9 mouse cellular contexts compared by ENCODE assay signal in genomic region chr7:100894057-100894832, GRCm38 (mm10). TPM values are rescaled to one million over a fixed set of nuclear protein-coding genes. Genes with fewer than 3 reads are reported as not detected.
A peak's percentile ranks its signal among the peaks of the same experiment; 100 is the strongest.
DNase-seq lines count a peak whose midpoint lies in the region; ATAC-seq and TF ChIP-seq lines count a peak whose summit lies in the region.
"Had no signal": no experiment of that assay in that cellular context is flagged by ENCODE, and none has a peak within 500 bp of the region (broad histone marks: within the 10 kb centered on the region; RNA-seq: fewer than 3 reads in every experiment).

No protein-coding gene starts in this region.

- H3K27ac ChIP-seq in layer of hippocampus, adult 2 months = peak overlapping the region; percentile 94
- no peak overlapping the region for H3K27ac ChIP-seq in small intestine, adult 2 months (ENCODE audit: insufficient read depth, low read depth, low read length)

- H3K9me3 ChIP-seq in megakaryocyte, embryonic 14.5 days = no peaks in the 10 kb centered on the region

- H3K4me1 ChIP-seq in lung, adult 2 months (ENCODE audit: control insufficient read depth, insufficient read depth, low read length) = peaks cover 2% of the 10 kb centered on the region
- H3K4me1 ChIP-seq in megakaryocyte, embryonic 14.5 days = peaks cover 8% of the 10 kb centered on the region
- 0 out of 2 replicates have a peak, but pooled peaks cover 3% of the 10 kb centered on the region for H3K4me1 ChIP-seq in small intestine, adult 2 months (ENCODE audit: control insufficient read depth, insufficient read depth, insufficient read length, low read length)

- no peaks in the 10 kb centered on the region for H3K36me3 ChIP-seq in megakaryocyte, embryonic 14.5 days (replicated peaks; ENCODE audit: low read length)
- no peaks in the 10 kb centered on the region for H3K36me3 ChIP-seq in small intestine, adult 2 months (ENCODE audit: control insufficient read depth, insufficient read depth, low read length)

- ATAC-seq in erythroid progenitor cell, adult 5-6 weeks (replicated peaks; ENCODE audit: low FRiP score, poor library complexity, severe bottlenecking) = no peak

- peaks cover 78% of the 10 kb centered on the region for H3K27me3 ChIP-seq in megakaryocyte, embryonic 14.5 days (replicated peaks)
- peaks cover 7% of the 10 kb centered on the region; the same call in 1 of the 2 replicates for H3K27me3 ChIP-seq in small intestine, adult 2 months (ENCODE audit: control insufficient read depth, insufficient read depth, low read length)

- TF ChIP-seq POLR2A in lung, adult 2 months (IDR thresholded peaks at IDR 0.05; ENCODE audit: borderline replicate concordance, extremely low read depth, low read depth, low read length) = no peak
- no peak for TF ChIP-seq POLR2A in small intestine, adult 2 months (IDR thresholded peaks at IDR 0.05; ENCODE audit: low read depth, low read length)

- peak overlapping the region; percentile 54 for H3K4me3 ChIP-seq in lung, adult 2 months (replicated peaks; ENCODE audit: extremely low read depth, low read depth, low read length)
- peak overlapping the region; percentile 67 for H3K4me3 ChIP-seq in layer of hippocampus, adult 2 months
- peak overlapping the region; percentile 72 for H3K4me3 ChIP-seq in megakaryocyte, embryonic 14.5 days (replicated peaks)
- peak overlapping the region; percentile 53 for H3K4me3 ChIP-seq in small intestine, adult 2 months (ENCODE audit: low read depth, low read length)

- DNase-seq in lung, adult 2 months = no peak
- DNase-seq in lung, postnatal 25 days (ENCODE audit: low spot score) = no peak
- peak; percentile 69 for DNase-seq in cerebellum, adult 8-10 months
- DNase-seq in frontal cortex, postnatal 36 days (ENCODE audit: low spot score in 2 of 2) = peak; percentile 64 to 70
- peak; percentile 46 to 63 for DNase-seq in layer of hippocampus, adult 2 months (ENCODE audit: low spot score in 2 of 2)

- 10% methylated on average over 53 of the region's 53 CpGs for WGBS in lung, adult 2 months
- 5% methylated on average over 53 of the region's 53 CpGs for WGBS in small intestine, adult 2 months

- TF ChIP-seq CTCF in lung, adult 2 months (IDR thresholded peaks at IDR 0.05; ENCODE audit: insufficient read depth, low read length) = no peak
- no peak for TF ChIP-seq CTCF in layer of hippocampus, adult 2 months (conservative IDR thresholded peaks at IDR 0.05)
- TF ChIP-seq CTCF in small intestine, adult 2 months (IDR thresholded peaks at IDR 0.05; ENCODE audit: extremely low read depth, insufficient read length, insufficient replicate concordance, low read depth, low read length) = no peak

RNA-seq across cellular contexts. Expression of gene Relt, which starts 31.0 kb away (rescaled TPM):
- 13.1 and 20.0 TPM in 2 replicates for polyA plus RNA-seq in lung, adult 2 months (2012; rRNA removed)
- total RNA-seq in layer of hippocampus, adult 2 months (2021) = 10 to 100 TPM; 11.2 to 13.2 TPM
- polyA plus RNA-seq in megakaryocyte, embryonic 14.5 days (2012; ENCODE audit: insufficient read depth, low replicate concordance) = 15.0 and 15.3 TPM in 2 replicates
- polyA plus RNA-seq in small intestine, adult 2 months (2012; rRNA removed) = 7.0 and 9.5 TPM in 2 replicates
- 71.7 and 73.8 TPM in 2 replicates for total RNA-seq in erythroid progenitor cell, adult 5-6 weeks (2015; ENCODE audit: low replicate concordance)
- total RNA-seq in erythroid progenitor cell, adult 5-6 weeks (2017; ENCODE audit: low replicate concordance) = 37.1 and 40.8 TPM in 2 replicates

RNA-seq across cellular contexts. Expression of gene Arhgef17, which starts 37.7 kb away (rescaled TPM):
- polyA plus RNA-seq in lung, adult 2 months (2012; rRNA removed) = 56.6 and 59.0 TPM in 2 replicates
- 100 to 1,000 TPM; 163 to 171 TPM for total RNA-seq in layer of hippocampus, adult 2 months (2021)
- polyA plus RNA-seq in megakaryocyte, embryonic 14.5 days (2012; ENCODE audit: insufficient read depth, low replicate concordance) = 1.3 TPM in 2 replicates
- 6.8 and 8.0 TPM in 2 replicates for polyA plus RNA-seq in small intestine, adult 2 months (2012; rRNA removed)
- 0.42 TPM in 1 of 2 replicates, not detected in the other for total RNA-seq in erythroid progenitor cell, adult 5-6 weeks (2015; ENCODE audit: low replicate concordance)
- 0.08 TPM in 1 of 2 replicates, not detected in the other for total RNA-seq in erythroid progenitor cell, adult 5-6 weeks (2017; ENCODE audit: low replicate concordance)
- total RNA-seq: neutrophil, adult 5-6 weeks had no signal

Comparison
In these comparisons a context has a peak if more than half of its experiments do, and no peak if none do; other contexts are left out.
1. DNase-seq: peak in cerebellum, adult 8-10 months (single experiment), frontal cortex, postnatal 36 days (2 of 2) and layer of hippocampus, adult 2 months (2 of 2); none in lung, adult 2 months (single experiment) and lung, postnatal 25 days (single experiment).
2. Peak in every context shown above with its lines, with median percentiles within 50 percentile points of each other: H3K4me3 ChIP-seq.